Mouse (Mus musculus): Measurements from ENCODE around the gene Hmox1. TPM values are rescaled to one million over a fixed set of nuclear protein-coding genes. Genes with fewer than 3 reads are reported as not detected.
A peak's percentile ranks its signal among the peaks of the same experiment; 100 is the strongest.

Hmox1 gene
- 1 to 10 TPM; 4.3 to 5.1 TPM for total RNA-seq (2021)
- long read RNA-seq, experiment 1, result 0 reads
- long read RNA-seq, experiment 2, result 0 reads

DNA sequence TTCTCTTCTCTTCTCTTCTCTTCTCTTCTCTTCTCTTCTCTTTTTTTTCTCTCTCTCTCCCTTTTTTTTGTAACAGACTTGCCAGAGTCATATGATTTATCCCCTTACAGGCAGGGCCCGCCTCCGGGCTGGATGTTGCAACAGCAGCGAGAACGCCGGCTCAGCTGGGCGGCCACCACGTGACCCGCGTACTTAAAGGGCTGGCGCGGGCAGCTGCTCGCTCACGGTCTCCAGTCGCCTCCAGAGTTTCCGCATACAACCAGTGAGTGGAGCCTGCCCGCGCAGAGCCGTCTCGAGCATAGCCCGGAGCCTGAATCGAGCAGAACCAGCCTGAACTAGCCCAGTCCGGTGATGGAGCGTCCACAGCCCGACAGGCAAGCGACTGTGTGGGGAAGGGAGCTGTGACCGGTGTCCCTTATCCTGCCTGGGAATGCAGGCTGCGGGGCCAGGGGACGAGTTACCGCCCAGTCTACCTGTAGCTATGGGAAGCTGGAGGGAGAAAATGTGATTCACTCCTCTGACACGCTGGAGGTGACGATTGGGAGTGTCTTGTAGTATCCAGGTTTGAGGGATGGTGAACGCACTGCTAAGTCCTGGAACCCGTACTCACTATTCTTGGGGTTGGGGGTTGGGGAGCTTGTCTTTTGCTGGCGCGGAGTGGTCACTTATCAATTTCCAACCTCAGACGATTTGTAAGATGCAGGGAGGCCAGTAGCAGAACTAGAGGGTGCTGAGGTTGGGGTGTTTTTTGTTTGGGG is at the start of gene Hmox1:
Gene Hmox1 (plus strand): TSS at position 223 of the 758 bp plus-strand sequence.
- DNase-seq (ENCODE audit: low spot score in 2 of 2), result peak; percentile 82 to 91

DNA sequence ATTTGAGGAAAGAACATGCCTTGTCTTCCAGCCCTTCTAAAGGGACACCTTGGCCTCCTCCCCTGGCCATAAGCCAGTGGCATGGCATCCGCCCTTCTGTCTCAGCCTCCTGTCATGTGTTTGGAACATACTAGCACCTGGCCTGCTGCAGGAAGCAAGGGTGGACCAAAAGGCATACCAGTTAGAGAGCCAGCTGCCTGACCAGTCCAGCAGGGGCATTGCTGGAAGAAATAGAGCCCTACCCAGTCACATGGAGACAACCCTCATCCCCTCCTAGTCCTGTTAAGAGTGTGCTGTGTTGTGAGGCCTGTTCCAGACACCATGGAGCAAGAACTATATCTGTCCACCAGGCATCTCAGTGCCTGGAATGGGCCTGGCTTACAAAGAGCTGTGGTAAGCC is 47.1 kb upstream of the Hmox1 start:
- no peak for DNase-seq (ENCODE audit: low spot score in 2 of 2)

DNA sequence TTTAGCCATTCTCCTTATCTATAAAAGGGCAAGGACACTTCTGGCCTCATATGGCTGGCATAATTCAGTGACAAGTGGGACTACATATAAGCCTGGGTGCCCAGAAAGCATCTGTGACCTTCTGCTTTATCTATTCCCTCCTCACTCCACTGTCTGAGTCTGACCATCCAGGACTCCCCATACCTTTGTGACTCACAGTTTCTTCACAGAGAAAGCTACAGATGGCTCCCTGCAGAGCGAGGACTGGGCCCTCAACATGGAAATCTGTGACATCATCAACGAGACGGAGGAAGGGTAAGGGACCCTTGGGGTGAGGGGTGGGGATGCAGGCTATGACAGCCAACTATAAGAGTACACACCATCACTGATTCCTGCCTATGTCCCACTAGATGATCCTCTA is 45.6 kb upstream of the Hmox1 start:
- DNase-seq (ENCODE audit: low spot score in 2 of 2), result no peak

DNA sequence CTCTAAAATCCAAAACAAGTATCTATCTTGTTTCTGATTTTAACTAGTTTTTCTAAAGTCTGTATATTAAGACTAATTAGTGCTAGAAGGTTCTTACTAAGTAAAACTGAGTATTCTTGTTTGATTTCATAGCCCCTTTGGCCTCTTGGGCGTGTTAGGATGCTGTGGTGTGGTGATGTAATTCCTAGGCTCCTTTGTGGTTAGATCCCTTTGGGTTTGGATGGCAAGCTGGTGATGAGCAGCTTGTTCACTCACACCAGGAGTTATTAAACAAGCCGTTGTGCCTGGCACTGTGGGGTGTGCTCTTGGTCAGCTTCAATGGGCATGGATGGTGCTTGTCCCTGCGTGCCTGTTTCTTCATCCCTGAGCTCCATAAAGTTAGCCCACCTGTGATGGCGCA is 40.1 kb upstream of the Hmox1 start:
- DNase-seq (ENCODE audit: low spot score in 2 of 2), result no peak

DNA sequence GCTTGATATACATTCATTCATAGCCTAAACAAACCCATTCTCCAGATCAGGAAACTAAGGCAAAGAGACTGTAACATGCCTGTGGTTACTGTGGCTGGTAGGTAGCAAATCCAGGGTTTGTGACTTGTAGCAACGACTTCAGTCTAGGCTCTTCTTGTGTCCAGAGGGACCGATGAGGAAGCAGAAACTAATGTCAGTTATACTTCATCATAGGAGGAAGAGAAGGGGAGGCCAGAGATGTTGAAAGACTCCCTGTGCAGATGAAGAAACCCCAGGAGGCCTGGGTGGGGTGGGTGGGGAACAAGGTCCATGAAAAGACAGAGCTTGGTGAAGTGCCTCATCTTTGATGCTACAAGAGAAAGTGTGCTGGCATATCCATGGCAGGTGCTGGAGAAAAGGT is 37.7 kb upstream of the Hmox1 start:
- no peak for DNase-seq (ENCODE audit: low spot score in 2 of 2)

DNA sequence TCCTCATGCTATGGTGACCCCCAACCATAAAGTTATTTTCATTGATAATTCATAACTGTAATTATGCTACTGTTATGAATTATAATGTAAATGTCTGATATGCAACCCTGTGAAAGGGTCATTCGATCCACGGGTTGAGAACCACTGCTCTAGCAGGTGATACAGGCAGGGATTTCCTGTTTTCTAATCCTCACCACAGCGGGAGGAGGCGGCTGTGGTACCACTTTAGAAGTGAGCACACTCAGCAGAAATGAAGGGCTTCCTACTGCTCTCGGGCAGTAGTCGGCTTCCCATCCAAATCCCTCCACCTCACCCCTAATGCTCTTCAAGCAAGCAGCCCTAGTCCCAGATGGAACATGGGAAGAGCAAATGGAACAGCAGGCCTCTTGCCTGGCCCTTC is 33.4 kb upstream of the Hmox1 start:
- no peak for DNase-seq (ENCODE audit: low spot score in 2 of 2)

DNA sequence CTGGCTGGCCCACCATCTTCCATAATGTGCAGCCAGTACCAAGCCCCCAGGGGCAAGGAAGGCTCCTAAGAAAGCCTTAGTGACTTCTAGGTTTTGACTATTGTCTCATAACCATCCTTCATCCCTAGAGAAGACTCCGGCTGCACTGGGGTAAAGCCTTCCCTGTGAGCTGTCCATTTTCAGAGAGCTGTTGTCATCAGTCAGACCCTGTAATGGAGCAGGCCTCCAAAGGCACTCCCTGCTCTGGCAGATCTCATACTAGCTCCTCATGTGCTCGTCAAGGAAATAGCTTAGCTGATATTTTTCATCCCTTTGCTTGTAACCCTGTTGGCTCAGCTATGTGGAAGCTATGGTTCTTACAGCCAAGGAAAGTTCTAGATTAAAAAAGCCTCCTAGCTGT is 32.6 kb upstream of the Hmox1 start:
- DNase-seq (ENCODE audit: low spot score in 2 of 2), result no peak

DNA sequence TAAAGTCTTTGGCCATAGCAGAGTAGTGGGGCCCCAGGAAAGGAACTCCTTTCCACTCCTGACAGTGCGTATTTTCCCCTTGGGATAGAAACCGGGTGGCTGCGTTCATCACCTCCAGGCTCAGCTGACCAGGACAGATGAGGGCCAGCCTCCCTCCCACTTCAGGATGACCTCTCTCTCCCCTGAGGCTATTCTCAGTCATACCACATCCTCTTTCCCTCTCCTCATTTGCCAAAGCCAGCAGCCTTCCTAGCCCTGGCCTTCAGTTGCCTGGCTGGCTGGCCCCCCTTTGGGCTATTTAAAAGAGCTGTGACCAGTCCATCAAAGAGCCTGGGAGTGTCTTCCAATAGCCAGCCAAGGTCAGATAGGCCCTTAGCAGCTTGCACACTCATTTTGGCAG is 30.1 kb upstream of the Hmox1 start:
- no peak for DNase-seq (ENCODE audit: low spot score in 2 of 2)

DNA sequence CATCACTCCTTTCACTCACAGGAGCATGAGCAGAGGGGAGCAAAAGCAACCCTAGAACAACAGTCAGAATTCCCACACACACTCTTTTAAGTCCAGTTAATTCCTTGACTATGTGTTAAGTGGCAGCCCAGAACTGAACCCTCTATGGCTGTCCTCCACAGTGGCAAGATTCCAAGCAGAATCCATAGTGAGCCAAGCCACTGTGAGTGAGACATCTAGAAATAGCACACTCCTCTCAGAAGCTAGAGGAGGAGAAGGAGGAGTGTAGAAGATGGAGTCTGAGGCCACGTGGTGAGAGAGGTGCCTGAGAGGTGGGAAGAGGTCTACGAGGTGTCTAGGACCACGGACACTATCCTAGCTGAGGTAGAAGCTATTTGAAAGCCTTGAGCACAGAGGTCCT is 28.6 kb upstream of the Hmox1 start:
- peak in 1 of 2 experiments; percentile 32 for DNase-seq (ENCODE audit: low spot score in 2 of 2)

DNA sequence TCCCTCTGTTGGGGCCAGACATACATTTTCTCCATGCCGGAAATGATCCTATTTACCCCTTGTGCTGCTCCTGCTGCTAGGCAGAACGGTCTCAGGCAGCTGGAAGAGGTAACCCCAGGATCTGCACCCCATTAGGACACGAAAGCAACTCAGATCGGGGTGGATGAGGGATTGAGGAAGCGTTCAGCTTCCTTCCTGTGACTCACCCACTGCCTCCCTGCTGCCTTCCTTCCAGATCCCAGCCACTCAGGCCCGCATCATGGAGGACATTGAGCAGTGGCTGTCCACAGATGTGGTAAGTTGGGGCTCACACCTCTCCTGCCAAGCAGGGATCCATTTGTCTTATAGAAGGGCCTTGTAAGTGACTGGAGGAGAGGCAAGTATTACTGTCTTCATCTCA is 26.1 kb upstream of the Hmox1 start:
- DNase-seq (ENCODE audit: low spot score in 2 of 2), result no peak

DNA sequence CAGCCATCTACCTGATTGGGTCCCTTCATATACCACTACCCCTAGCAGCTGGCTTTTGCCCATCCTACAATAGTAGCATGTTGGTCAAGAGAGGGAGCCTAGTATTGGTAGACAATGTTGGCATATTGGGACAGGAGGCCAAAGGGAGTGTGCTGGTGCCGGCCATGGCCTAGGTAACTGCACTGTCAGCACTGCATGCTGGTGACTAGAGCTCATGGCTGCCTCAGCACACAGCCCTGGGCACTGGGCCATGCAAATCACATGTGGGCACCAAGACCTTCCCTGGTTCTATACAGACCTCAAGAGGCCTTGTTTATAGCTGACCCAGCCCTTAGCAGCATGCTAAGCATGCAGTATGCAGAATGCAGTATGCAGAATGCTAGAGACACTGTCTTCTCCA is 23.1 kb upstream of the Hmox1 start:
- DNase-seq (ENCODE audit: low spot score in 2 of 2), result no peak

DNA sequence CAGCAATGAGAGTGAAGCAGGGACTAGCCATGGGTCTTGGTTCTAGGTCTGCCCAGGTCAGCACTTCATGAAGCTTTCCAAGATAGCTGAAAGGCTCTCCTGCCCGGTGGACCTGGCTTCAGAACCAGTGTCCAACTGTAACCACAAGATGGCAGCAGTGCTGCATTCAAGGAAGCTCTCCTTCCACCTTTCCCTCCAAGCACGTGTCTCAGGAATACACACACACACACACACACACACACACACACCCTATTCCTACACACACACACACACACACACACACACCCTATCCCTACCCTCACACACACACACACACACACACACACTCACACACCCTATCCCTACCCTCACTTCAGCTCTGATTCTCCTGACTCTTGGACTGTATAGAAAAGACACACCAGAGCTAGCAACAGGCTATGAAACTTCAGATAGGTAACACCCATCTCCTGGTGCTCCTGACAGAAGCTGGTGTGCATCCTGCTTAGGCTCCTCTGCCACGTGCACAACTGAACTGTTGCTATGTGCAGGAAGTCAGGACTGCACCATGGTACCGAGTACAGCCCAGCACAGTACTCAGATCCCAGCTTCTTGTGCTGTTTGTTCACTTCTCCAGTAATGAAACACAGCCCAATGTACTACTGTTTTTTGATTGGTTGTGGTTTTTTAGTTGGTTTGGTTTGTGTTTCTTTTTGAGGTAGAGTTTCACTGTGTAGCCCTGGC is 21.6 kb upstream of the Hmox1 start:
- DNase-seq (ENCODE audit: low spot score in 2 of 2), result peak; percentile 81 to 89

DNA sequence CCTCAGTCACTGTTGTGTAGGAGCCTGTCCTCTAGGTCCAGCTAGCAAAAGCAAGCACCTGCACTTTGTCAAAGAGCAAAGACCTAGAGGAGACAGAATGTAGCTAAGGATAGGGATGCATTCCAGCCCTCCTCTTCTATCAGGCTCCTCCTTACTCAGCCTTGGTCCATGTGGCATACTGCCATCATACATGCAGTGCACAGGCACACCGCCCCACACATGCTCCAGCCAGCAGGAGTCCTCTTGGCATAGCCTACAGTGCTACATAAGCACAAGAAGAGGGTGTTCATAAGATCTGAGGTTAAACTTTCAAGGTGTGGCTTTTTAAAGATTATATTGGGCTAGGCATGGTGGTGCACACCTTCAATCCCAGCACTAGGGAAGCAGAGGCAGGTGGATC is 18.5 kb upstream of the Hmox1 start:
- no peak for DNase-seq (ENCODE audit: low spot score in 2 of 2)

DNA sequence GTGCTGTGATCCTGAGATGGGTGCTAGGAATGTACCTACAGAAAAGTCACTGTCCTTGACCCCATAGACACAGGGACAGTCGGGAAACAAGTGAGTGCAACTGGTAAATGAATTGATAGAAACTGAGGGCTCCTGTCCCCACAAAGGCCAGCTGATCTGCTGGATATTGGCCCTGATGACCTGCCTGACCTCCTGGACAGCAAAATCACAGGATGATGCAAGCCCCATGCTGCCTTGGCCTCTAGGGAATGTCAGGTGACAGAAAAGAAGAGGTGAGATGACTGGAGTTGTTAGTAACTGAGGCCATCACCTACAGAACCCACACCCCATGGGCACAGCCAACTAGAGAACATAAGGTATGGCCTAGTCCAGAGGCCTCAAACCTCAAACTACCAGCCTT is 15.2 kb upstream of the Hmox1 start:
- no peak for DNase-seq (ENCODE audit: low spot score in 2 of 2)

DNA sequence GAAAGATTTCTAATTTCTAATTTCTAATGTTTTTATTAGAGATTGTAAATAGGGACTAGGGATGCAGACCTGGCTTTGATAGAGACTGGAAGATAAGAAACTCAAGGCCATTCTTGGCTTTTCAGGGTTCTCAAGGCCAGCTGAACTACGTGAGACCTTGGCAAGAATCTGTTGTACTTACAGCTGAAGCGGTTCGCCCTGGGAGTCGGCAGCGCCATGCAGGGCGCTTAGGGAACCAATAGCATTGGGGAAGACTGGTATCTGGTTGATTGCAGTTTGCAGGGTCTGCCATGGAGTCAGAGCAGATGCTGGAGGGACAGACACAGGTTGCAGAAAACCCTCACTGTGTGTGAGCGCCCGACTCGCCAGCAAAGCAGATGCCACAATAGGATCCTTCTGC is 14.6 kb upstream of the Hmox1 start:
- no peak for DNase-seq (ENCODE audit: low spot score in 2 of 2)

DNA sequence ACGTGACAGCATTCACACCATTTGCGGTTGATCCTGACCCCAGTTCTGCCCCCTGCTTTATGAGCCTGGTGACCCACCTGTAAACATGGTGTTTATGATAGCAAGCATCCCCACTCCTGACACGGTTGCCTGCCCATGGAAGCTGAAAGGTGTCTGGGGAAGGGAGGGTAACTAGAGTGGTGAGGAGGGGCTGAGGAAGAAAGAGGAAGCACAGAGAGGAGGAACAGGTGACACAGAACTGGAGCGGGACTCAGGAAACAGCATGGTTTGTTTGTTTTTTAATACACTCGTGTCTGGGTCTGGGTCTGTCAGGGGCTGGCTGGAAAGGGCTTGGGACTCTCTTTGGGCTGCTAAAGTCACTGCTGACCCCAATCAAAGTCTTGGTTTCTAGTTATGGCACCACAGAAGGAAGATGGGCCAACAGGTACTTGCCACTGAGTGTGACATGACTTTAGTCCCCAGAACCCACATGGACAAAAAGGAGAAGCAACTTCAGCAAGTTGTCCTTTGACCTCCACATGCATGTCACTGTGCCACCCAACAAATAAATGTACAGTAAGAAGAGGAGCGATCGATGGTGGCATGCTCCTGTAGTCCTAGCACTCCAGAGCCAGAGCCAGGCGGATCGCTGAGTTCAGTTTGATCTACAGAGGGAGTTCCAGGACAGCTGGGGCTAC is 11.9 kb upstream of the Hmox1 start:
- no peak for DNase-seq (ENCODE audit: low spot score in 2 of 2)

DNA sequence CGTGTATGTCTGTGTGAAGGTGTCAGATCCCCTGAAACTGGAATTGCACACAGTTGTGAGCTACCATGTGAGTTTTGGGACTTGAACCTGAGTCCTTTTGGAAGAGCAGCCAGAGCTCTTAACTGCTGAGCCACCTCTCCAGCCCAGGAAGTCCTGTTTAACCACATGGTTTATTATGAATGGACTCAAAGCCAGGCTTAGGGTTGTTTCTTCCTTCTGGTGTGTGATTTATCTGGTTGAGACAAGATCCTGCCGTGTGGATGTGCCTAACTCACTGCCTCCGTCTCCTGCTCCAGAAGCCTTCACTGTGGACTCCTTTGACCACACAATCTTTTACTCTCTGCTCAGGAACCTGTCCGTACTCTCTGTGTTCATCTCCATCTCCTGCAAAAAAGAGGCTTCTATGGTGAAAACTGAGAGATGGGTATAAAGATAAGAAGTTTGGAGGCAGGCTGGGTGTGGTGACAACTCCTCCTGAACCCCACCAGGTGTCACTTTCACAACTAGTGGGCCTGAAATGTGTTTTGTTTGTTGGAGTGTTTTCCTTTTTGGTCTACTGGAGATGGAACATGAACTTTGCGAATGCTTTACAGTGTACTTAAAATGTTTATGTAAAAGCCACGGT is 11.1 kb upstream of the Hmox1 start:
- no peak for DNase-seq (ENCODE audit: low spot score in 2 of 2)

DNA sequence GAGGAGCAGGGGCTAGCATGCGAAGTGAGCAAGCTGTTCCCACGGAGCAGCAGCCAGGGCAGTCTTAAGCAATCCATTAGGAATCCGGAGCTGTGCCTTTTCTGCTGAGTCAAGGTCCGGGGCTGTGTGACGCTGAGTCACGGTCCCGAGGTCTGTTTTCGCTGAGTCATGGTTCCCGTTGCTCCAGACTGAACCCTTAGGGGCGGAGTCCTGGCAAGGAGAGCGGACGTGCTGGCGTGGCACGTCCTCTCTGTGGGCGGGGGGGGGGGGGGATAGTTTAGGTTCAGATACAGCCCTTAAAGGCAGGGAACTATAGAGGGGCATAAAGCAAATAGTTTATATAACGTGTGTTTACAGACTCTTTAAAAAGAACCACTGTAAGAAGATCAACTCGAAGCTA is 9.6 kb upstream of the Hmox1 start:
- DNase-seq (ENCODE audit: low spot score in 2 of 2), result peak; percentile 78 to 82

DNA sequence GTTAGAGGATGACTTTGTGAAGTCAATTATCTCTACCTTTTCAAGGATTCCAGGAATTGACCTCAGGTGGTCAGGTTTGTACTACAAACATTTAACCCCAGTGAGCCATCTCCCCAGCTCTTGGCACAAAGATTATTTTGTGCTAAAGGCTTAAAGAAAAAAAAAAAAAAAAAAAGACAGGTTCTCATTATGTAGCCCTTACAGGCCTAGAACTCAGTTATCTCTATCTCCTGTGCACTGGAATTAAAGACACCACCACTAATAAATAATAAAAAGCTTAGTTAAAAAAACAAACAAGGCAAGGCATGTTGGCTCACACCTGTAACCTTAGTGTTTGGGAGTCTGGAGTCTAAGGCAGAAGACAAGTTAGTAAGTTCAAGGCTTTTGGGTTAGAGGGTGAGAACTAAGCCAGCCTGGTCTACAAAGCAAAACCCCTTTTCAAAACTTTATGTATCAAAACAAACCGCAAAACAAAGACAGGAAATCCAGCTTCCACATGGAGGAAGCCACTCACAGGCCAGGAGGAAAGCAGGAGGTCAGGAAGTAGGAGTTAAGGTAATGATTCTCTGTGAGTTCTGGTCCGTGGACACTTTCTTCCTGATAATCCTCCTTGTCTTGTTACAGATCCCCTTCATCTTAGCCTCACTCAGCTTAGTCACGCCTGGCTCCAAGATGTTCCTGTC is 8.9 kb upstream of the Hmox1 start:
- no peak for DNase-seq (ENCODE audit: low spot score in 2 of 2)

DNA sequence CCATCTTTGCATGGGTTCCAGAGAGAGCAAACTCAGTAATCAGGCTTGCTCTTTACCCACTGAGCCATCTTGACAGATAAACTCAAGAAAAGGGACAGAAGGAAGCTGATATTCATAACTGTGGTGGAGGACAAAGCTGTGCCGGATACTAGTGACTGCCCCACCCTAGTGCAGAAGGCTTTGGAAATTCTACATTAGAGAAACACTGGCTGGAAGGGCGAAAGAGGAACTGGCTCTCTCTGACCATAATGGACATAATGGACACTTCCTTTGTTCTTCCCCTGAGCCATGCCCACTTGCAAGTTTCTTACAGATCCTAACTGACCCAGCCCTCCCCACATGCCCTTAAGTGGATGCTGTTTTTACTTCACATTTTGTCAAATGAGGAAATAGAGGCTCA is 7.4 kb upstream of the Hmox1 start:
- DNase-seq (ENCODE audit: low spot score in 2 of 2), result no peak

DNA sequence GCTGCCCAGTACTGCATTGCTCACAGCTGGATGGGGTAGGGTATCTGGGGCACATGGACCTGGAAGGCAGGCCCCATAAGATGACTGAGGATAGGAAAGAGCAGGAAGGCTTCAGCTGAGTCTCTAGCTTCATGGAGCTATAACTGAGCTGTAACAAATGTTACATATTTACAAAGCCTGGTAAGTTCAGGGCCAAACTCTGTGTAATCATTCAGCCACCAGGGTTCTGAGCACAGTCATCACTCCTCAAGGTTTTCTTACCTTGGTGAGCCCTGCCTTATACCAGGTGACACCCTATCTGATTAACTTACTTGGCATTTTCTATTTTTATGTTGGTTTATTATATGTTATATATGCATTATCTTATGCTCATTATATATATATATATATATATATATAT is 6.3 kb upstream of the Hmox1 start:
- no peak for DNase-seq (ENCODE audit: low spot score in 2 of 2)
